Mouse (Mus musculus) left cerebral cortex, postnatal 14 days (tissue): ENCODE results near the gene Mapre1. TPM values are rescaled to one million over a fixed set of nuclear protein-coding genes. Genes with fewer than 3 reads are reported as not detected.

Experiments used
- DNase-seq, 2 experiments: peaks; one replicate each; pipeline ENCODE4 v3.0.0; 2021 to 2022; ENCODE audit warnings: low spot score in 2 of 2, mixed read lengths in 1 of 2
- intact Hi-C: fragments of 180-260 bp; cut with DNase I; formaldehyde crosslinking; loops from one replicate; pipeline ENCODE4 v1.15.1; 2025
- total RNA-seq, 2 experiments: library from RNA; stranded (reverse); gene quantifications; 2 replicates each; pipeline ENCODE4 v1.2.3; 2021

The Mapre1 gene
- total RNA-seq, 2 experiments from 2014 or later, result 137 to 151 TPM

- intact Hi-C loops, result no loop called here
These were observed 27.8 kb downstream of the Mapre1 start for GRCm38 (mm10) chr2:153768881-153769280.

GRCm38 (mm10) chr2:153772950-153773349 lies 31.9 kb downstream of the Mapre1 start:
- DNase-seq, result no peak
- intact Hi-C loops, result no loop called here

More at GRCm38 (mm10) chr2:153768881-153769280, 27.8 kb downstream of the Mapre1 start:
- DNase-seq, result no peak

- intact Hi-C loops, result no loop called here
These were observed 34.4 kb downstream of the Mapre1 start for GRCm38 (mm10) chr2:153775472-153775871.

GRCm38 (mm10) chr2:153778638-153779362 lies 37.7 kb downstream of the Mapre1 start:
- peak; percentile 35 to 59 for DNase-seq
- intact Hi-C loops, result no loop called here

More at GRCm38 (mm10) chr2:153775472-153775871, 34.4 kb downstream of the Mapre1 start:
- no peak for DNase-seq

GRCm38 (mm10) chr2:153779394-153779981 lies 38.4 kb downstream of the Mapre1 start, which contains the start of gene Efcab8:
Gene Efcab8, plus strand, starts transcription at chr2:153779931.
- DNase-seq, result no peak
- intact Hi-C loops, result no loop called here

GRCm38 (mm10) chr2:153781181-153781580 lies 40.1 kb downstream of the Mapre1 start:
- intact Hi-C loops, result no loop called here
- DNase-seq, result no peak

- intact Hi-C loops, result no loop called here
- DNase-seq, result peak; percentile 42 to 52
These were observed 43.6 kb downstream of the Mapre1 start for GRCm38 (mm10) chr2:153784668-153785067.

GRCm38 (mm10) chr2:153793366-153793765 lies 52.3 kb downstream of the Mapre1 start:
- intact Hi-C loops, result loop anchor here (5.0 kb wide), 1 partner anchor 81 kb away; no protein-coding TSS in a partner anchor
- DNase-seq, result no peak

- intact Hi-C loops, result no loop called here
These were observed 54.0 kb downstream of the Mapre1 start for GRCm38 (mm10) chr2:153795090-153795489.

GRCm38 (mm10) chr2:153807464-153807863 lies 66.4 kb downstream of the Mapre1 start:
- DNase-seq, result peak; percentile 74 to 86
- intact Hi-C loops, result loop anchor here (5.0 kb wide), 1 partner anchor 125 kb away; no protein-coding TSS in a partner anchor

More at GRCm38 (mm10) chr2:153795090-153795489, 54.0 kb downstream of the Mapre1 start:
- DNase-seq, result peak in 1 of 2 experiments; percentile 15

- no peak for DNase-seq
- intact Hi-C loops, result loop anchor here (5.0 kb wide), 1 partner anchor 124 kb away; no protein-coding TSS in a partner anchor
These were observed 67.1 kb downstream of the Mapre1 start for GRCm38 (mm10) chr2:153808146-153808545.

- no peak for DNase-seq
- intact Hi-C loops, result loop anchor here (5.0 kb wide), 1 partner anchor 123 kb away; no protein-coding TSS in a partner anchor
These were observed 67.8 kb downstream of the Mapre1 start for GRCm38 (mm10) chr2:153808841-153809240.

GRCm38 (mm10) chr2:153809921-153810320 lies 68.8 kb downstream of the Mapre1 start:
- no peak for DNase-seq
- intact Hi-C loops, result loop anchor here (5.0 kb wide), 1 partner anchor 122 kb away; no protein-coding TSS in a partner anchor

- DNase-seq, result no peak
- intact Hi-C loops, result no loop called here
These were observed 81.0 kb downstream of the Mapre1 start for GRCm38 (mm10) chr2:153822005-153822543.

Other genes starting within 250 kb of the Mapre1 start
- 1 to 10 TPM in 1 of 2 experiments, not detected in 1; 1.4 TPM for gene 4930404H24Rik, start 248.5 kb upstream of the Mapre1 start, total RNA-seq
- gene Nol4l, start 211.3 kb upstream of the Mapre1 start, total RNA-seq, result 10 to 100 TPM; 44.8 to 46.8 TPM
- gene Commd7, start 108.5 kb upstream of the Mapre1 start, total RNA-seq, result 10 to 100 TPM; 27.4 to 31.8 TPM
- gene Dnmt3b, start 91.8 kb upstream of the Mapre1 start, total RNA-seq, result 1 to 10 TPM in 1 of 2 experiments, under 1 TPM in 1; 0.99 to 1.1 TPM
- not detected for gene Dnmt3c, start 44.6 kb upstream of the Mapre1 start, total RNA-seq
- under 1 TPM; 0.23 to 0.66 TPM for gene Efcab8, start 38.7 kb downstream of the Mapre1 start, total RNA-seq
- not detected for gene Sun5, start 129.8 kb downstream of the Mapre1 start, total RNA-seq
- not detected for gene Bpifb2, start 133.8 kb downstream of the Mapre1 start, total RNA-seq
- not detected for gene Bpifb6, start 159.1 kb downstream of the Mapre1 start, total RNA-seq
- gene Bpifb3, start 177.0 kb downstream of the Mapre1 start, total RNA-seq, result not detected
- not detected for gene Bpifb4, start 196.9 kb downstream of the Mapre1 start, total RNA-seq
- gene Bpifa6, start 233.7 kb downstream of the Mapre1 start, total RNA-seq, result not detected